Mouse (Mus musculus) CD4-positive, CD25-positive, alpha-beta regulatory T cell, adult 2 months (primary cell): Measurements from ENCODE around the gene Cdc42ep1.

Experiments used
- DNase-seq: peaks from one replicate; pipeline ENCODE4 v3.0.0-alpha.2; 2012; ENCODE audit warnings: low read depth, low spot score

Gene Cdc42ep1

DNA sequence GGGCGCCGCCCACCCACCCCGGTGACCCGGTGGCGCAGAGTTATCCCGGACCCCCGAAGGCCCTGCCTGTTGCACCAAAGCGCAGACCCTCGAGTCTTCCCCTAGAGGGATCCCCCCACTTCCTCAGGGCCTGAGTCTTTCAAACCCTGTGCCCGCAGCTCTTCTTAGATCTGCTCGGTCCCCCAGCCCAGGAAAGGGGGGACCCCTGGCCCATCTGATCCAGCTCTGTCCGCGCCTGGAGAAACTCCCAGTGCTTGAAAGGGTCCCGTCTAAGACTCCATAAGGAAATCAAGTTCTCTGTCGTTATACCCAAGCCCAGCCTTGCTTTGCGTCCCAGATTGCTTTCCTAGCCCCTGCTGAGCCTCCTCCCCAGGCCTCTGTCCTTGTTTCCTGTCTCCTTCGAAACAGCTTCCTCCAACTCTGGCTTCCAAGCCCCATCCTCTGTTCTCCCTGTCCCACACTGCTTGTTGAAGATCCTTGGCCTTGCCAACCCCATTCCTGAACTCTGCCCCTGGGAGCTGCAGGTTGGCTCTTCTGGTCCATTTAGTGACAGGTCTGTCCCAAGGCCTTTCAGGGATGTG, 35.5 kb downstream of the Cdc42ep1 start:
- no peak for DNase-seq

DNA sequence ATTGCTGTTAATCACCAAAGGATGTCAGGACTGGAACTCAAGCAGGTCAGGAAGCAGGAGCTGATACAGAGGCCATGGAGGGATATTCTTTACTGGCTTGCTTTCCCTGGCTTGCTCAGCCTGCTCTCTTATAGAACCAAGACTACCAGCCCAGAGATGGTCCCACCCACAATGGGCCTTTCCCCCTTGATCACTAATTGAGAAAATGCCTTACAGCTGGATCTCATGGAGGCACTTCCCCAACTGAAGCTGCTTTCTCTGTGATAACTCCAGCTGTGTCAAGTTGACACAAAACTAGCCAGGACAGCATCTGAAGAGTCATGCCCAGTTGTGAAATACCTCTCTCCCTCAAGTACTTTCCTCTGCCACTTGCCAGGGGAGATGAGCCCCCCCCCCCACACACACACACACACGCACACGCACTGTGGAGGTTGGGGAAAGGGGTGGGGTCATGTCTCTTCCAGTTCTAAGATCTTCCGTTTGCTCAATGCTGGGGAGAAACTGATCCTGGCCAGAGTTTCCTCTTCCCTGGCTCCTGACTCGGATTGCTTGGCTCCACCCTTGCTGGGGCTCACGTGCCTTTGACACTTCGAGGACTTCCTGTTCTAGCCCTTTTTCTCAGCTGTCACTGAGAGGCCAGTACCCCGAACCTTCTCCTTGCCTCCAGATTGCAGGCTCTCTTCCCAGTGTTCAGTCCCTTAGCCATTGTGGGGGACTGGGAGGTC, 36.5 kb downstream of the Cdc42ep1 start:
- peak; percentile 49 for DNase-seq

DNA sequence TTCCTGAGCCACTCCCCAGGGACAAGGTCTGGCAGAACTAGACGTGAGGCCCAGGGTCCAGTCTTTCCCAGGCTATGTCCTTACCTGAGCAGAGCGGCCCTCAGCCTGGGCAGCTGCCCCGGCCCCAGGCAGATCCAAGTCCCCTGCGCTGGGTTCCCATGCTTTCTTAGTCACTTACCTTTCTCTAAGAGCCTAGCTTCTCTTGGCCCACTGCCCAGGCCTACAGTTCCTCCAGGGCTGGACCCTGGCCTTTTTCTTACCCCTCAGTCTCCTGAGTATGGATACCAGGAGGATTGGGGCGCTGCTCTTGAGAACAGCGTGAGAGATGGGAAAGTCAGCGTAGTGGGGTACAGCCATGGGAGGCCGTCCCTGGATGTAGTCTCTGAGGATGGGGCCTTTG, 38.0 kb downstream of the Cdc42ep1 start:
- no peak for DNase-seq

DNA sequence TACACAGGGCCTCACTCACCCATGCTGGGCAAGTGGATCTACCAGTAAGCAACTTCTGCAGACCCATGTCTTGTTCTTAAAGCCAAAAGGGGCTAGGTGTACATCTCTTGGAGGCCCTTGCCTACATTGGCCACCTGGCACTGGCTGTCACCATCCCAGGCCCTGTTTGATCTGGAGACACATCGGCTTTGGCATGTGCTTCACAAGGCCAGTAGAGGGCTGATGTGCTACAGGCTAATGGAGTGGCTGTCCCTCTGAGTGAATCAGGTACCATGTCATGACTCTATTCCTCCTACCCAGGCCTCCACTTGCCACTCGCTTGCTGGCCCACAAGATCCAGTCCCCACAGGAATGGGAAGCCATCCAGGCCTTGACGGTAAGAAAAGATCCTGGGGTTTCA, 39.4 kb downstream of the Cdc42ep1 start:
- peak; percentile 28 for DNase-seq

DNA sequence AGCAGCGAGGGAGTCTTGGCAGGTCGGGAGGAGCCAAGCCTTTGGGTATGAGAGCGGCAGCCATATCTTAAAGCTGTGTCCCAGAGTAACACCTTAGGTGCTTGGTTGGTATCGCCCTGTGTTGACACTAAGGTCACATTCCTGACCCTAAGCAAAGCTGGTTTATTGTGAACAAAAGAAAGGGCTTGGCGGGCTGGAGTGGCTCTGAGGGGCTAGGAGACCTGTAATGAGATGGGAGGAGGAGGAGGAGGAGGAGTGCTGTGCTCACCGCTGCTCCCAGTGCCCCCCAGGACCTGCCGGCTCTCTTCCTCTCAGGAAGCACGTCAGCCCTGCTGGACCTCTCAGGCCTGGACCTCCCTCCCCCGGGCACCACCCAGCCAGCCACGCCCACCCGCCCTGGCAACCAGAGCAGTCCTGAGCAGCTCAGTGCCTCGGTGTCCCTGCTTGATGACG, 47.0 kb downstream of the Cdc42ep1 start:
- no peak for DNase-seq

DNA sequence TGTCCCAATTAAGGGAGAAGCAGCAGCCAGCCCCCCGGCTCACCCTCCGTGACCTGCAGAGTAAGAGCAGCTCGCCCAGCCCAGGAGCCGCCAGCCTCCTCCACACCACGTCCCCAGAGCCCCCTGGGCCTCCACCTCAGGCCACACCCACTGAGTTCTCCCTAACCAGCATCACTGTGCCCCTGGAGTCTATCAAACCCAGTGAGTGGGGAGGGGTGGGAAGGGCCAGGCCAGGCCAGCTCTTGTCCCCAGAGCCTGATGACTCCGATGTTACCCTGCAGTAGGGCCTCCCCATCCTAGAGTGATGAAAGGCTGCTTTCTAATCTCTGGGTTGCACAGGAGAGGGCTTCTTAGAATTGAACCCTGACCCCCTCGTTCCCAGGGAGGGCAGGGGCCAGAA, 50.0 kb downstream of the Cdc42ep1 start:
- DNase-seq = no peak

DNA sequence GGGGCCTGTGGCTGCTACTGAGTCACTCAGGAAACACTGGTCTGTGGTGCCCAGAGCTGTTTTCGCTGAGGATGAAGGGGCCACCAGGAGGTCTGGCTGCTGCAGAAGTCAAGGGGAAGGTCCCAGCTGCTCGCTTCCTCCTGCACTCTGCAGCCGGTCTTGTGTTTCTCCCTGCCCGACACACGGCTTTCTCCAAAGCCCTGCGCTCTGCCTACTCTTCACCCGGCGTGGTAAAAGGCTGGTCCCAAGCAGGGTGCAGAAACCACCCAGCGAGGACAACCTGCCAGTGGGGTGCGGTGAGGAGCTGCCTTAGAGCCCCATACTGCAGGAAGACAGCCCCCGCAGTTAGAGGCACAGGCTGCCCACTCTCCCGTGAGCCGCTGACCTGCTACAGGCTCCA, 52.3 kb downstream of the Cdc42ep1 start:
- peak; percentile 53 for DNase-seq

DNA sequence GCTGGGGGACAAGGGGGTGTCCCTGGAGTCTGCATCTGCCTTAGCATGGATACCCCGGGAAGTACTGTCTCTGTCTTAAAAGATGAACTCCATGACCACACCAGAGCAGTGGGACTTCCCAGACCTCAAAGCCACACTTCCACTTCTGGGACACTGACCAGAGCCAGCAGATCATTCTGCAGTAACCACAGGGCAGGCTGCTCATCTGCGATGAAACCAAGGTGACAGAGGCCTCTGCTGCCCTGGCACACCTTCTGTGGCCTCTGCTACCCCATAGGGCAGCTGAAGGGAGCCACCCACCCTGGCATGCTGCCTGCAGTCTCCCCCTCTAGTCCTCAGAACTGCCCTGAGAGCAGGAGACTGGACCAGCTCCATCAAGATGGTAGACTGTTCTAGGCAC, 53.3 kb downstream of the Cdc42ep1 start:
- no peak for DNase-seq

DNA sequence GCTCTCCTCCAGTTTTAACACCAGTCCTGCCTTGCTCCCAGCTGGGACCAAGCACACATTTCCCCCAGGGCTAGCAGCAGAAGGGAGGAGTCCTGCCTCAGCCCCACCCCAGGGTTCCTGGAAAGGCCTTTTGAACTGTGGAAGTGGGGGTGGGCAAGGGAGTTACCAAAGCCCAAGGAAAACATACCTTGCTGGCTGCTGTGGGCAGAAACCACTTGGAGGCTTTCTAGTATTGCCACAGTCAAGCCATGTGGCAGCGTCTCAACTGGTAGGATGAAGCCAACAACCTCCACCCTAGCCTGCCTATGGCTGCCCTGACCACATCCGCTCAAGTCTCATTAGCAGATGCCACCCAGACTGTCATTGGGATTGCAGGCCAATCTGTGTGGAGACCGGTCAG, 53.7 kb downstream of the Cdc42ep1 start:
- DNase-seq = peak; percentile 71

DNA sequence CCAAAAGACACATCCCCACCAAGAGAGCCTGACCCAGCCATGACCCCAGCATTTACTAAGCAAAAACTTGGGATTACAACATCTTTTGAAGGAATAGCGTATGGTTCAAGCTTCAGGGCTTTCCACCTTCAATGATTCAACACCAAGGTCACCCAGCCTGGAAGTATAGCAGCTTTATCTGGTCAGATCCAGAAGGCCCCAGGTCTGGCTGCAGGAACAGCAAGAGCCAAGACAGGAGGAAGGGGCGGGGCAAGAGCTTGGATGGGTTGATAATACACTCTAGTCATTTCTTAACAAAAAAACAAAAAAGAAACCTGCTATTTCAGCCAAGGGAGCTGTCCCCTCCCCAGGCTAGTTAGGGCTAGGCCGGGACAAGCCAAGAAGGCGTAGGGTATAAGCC, 55.1 kb downstream of the Cdc42ep1 start:
- DNase-seq = no peak

DNA sequence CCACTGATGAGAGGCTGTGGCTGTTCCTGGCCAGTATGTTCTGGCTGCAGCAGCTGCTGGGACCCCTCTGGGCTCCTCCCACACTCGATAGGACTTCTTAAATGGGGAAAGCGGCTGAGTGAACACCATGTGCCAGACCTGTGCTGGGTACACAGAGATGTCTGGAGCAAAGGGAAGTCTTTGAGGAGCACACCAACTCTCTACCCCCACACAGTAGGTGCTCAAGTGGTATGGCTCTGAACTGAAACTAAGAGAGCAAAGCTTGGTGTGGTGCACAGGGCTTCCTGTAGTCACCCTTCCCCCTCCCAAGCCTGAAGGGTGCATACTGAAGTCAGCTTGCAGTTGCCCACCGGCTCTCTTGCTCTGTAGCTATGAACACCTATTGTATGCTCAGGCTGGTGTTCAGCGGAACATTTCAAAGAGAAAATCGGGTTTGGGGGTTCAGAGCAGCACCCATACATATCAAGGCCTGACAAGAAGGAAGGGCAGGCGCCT, 56.1 kb downstream of the Cdc42ep1 start:
- peak; percentile 71 for DNase-seq

DNA sequence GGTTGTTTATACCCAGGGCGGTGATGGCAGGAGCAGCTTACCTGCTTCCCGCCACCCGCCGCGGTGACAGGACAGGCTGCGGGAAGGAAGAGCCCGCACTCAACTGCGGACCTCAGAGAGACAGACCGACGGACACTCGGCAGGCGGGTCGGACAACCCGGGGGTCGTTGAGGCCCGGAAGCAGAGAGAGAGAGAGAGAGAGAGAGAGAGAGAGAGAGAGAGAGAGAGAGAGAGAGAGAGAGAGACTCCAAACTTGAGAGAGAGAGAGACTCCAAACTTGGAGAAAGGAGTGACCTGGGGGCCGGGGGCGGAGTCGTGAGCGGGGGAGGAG, 57.0 kb downstream of the Cdc42ep1 start, which contains the start of gene Gm49510:
Gm49510 (plus strand) TSS at position 259 of the 331 bp plus-strand sequence.
- DNase-seq = peak; percentile 41

DNA sequence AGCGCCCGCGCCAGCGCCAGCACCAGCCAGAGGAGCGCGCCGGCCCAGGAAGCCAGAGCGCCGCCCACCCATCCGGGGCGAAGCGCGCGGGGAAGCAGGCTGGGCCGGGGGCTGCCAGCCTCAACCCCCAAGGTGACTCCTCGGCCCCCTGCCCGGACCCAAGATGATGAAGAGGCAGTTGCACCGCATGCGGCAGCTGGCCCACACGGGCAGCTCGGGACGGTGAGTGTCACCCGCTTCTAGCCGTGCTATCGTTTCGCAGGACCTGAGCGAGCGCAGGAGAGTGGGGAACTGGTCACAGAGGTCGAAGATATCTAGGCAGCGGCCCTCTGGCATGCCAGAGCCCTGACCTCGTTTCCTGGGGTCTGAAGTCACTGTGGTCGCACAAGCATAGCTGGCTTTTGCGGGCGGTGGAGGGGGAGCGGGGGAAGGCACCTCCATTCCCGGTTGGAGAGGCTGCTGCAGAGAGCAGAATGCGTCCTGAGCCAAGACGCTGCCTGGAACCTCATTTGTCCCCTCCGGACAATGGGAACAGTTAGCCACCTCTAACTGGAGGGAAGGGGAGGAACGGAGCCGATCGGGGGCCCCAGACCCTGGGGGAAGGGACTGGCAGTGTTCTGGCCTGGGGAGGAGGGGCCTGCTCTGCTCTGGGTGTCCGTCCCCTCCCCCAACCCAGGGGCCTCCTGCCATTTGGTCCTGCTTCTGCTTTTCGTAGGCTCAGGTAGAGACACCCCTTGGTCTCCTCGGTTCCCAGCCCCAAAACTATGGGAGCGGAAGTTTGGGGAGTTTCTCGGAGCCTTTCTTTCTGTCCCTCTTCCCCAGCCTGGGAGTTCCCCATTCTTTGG, 57.5 kb downstream of the Cdc42ep1 start, which contains the start of gene Sh3bp1:
Sh3bp1 (plus strand) TSS at position 29 of the 845 bp plus-strand sequence.
- DNase-seq = peak; percentile 84
